Mouse (Mus musculus) embryonic fibroblast, embryonic 13.5 days (primary cell): ENCODE measurements around the gene Ctsll3.

Source experiments
- CTCF ChIP-seq: IDR thresholded peaks from 2 replicates; pipeline ENCODE4 v1.5.1; 2011; ENCODE audit warnings: mild to moderate bottlenecking, control low read depth, low read length, moderate library complexity, borderline replicate concordance; ENCODE audit not compliant: insufficient read depth
- POLR2A ChIP-seq: IDR thresholded peaks from 2 replicates; pipeline ENCODE4 v1.6.1; 2011; ENCODE audit warnings: low read depth, mild to moderate bottlenecking, control low read depth, low read length, moderate library complexity

DNA sequence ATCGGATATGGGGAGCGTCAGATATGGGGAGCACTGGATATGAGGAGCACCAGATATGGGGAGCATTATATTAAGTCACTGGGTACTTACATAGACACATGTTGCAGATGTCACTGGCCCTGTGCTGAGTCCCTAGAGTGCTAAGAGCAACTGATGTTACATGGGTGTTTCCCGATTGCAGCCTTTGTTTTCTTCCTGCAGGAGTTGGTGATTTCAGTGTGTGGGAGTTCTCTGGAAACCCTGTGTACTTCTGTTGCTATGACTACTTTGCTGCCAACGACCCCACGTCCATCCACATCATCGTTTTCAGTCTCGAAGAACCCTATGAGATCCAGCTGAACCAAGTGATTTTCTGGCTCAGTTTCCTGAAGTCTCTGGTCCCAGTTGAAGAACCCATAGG, 51.7 kb downstream of the Ctsll3 start:
- no peak for TF ChIP-seq POLR2A
- no peak for TF ChIP-seq CTCF
